Mouse (Mus musculus) thymus, postnatal 14 days (tissue): ENCODE data around the gene Ptpn22.
"Not testable (repeated sequence)": the region's sequence is repeated elsewhere in the genome, so short reads cannot be mapped to it uniquely, and the experiment has no call there.

Experiments used
- DNase-seq: peaks from one replicate; pipeline ENCODE4 v3.0.0; 2021

Gene Ptpn22

DNA sequence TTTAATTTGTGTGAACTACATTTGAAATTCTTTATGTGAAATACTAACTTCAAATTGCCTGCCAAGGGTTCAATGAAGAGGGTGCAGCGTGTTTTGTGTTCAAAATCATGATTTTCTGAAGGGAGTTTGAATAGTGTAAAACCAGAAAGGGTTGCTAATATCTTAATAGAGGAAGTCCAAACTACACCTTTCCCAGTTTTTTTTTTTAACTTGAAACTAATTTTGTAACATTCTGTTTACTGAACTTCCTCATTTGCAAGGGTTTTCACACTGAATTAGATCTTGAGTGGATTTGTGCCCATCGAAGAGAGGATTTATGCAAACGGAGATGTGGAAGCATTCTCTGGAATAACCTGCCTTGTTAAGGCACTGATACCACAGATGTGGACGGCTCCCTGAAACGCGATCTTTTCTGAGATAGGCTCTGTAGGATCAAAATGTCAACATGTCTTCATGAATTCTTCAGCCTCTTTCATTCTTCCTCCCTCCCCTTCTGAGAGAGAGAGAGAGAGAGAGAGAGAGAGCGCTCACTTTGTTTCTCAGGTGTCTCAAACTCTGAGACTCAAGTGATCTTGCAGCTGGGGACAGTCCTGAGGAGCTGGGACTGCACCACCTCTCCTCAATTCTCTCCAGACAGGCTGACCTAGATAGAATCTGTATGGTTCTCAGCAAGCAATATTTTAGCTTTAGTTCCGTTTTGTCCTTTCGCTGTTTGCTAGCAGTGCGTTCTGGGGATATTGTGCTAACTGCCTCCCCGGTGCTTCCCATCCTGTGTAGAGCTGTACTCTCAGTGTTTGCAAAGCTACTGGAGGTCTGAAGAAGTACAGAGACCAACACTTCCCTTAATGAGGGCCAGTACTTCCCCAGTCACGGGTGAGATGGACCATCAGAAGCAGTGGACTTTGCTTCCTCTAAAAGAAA lies at the start of gene Ptpn22:
Gene Ptpn22 (plus strand): TSS at position 915 of the 921 bp plus-strand sequence.
- DNase-seq: peak; percentile 63

DNA sequence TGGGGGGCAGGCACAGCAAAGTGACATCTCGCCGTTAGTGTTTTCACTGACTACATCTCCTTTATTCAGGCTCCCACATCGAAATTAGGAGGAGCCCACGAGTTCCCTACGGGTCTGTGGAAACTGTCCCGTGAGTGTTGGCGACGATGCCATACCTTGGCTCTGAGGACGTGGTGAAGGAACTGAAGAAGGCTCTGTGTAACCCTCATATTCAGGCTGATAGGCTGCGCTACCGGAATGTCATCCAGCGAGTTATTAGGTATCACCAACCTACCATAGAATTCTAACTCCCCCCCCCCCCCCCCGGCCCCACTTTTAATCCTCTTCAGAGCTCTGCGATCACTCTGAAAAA lies 49.8 kb upstream of the Ptpn22 start:
- DNase-seq: no peak

- no peak for DNase-seq
These were observed 48.6 kb upstream of the Ptpn22 start for GRCm38 (mm10) chr3:103810967-103811366.

GRCm38 (mm10) chr3:103827548-103827947 lies 32.0 kb upstream of the Ptpn22 start:
- DNase-seq: peak; percentile 34

GRCm38 (mm10) chr3:103829036-103829435 lies 30.6 kb upstream of the Ptpn22 start:
- no peak for DNase-seq

GRCm38 (mm10) chr3:103830681-103831080 lies 28.9 kb upstream of the Ptpn22 start:
- DNase-seq: not testable (repeated sequence)

DNA sequence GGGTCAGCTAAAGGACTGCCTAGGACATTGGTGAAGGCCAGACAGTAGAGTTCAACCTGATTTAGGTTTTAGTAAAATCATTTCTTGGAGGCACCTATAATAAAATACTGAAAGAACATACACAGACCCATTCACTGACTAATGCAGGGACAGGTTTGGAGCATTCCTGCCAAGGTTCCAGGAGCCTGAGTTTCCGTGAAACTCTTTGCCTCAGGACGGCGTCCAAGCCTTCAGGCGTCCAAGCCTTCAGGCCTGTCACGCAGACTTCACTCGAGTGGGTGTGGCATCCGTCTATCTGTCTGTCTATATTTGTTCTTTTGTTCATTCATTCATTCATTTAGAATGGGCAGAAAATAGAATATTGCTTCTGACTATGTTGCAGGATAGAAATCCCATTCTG lies 28.4 kb upstream of the Ptpn22 start:
- no peak for DNase-seq

GRCm38 (mm10) chr3:103832426-103832825 lies 27.2 kb upstream of the Ptpn22 start, which contains the start of gene Bcl2l15:
Gene Bcl2l15, plus strand, starts transcription at chr3:103832601.
- DNase-seq: no peak

GRCm38 (mm10) chr3:103834001-103834400 lies 25.6 kb upstream of the Ptpn22 start:
- DNase-seq: no peak

DNA sequence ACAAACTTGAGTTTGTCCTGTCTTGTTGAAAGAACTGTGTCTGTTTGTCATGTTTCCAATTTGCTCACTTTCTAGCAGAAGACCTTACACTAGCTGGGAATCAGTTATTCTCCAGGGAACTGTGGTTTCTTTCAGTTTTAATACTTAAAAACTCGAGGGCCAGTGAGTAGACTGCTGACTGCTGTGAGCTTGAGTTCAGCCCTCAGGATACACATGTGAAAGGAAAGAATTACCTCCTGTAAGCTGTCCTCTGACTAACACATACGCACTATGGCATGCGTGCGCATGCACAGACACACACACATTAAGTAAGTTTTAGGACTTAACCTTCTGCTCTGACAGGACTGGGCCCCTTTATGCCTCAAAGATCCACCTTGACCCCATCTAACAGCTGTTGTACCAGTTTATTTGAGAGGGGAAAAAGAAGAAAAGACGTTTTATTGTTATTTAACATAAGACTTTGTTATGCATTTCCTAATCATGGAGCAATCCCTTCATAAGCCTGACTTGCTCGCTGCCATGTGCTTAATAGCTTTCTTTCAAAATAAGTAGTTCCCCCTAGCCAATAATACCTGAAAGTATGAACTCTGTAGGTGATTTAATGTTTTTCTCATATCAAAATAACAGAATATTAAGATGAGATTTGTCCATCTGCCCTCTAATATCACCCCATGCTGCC lies 24.2 kb upstream of the Ptpn22 start:
- DNase-seq: no peak

- DNase-seq: no peak
These were observed 23.7 kb upstream of the Ptpn22 start for GRCm38 (mm10) chr3:103835951-103836310.

DNA sequence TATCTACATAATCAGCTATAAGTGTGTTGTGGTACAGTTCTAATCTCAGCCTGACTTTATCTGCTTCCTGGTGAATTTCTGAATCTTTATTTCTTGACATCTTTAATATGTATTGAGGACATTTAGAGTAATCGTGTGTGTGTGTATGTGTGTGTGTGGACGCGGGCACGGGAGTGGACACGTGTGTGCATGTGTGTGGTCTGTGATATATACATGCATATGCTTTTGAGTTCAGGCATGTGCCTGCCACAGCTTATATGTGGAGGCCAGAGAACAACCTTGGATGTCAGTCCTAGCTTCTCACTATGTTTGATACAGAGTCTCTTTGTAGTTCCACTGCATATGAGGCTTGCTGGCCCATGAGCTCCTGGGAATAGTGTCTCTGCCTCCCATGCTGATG lies 23.1 kb upstream of the Ptpn22 start:
- no peak for DNase-seq

DNA sequence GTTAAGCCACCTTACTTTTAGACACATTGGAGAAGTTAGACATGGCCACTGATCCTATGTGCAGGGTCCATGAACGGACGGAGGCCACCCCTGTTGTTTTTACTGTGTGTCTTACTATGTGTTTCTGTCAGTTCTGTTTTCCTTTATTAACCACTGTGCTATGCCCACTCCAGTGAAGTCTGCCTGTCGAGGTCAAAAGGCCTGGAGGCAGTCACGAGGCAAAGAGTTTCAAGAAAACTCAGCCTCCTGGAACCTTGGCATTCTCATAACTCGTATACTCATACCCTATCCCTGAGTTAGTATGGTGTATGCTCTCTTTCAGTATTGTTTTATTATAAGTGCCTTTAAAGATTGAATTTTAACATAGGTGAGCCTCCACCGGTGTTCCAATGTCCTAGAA lies 19.9 kb upstream of the Ptpn22 start:
- DNase-seq: no peak

DNA sequence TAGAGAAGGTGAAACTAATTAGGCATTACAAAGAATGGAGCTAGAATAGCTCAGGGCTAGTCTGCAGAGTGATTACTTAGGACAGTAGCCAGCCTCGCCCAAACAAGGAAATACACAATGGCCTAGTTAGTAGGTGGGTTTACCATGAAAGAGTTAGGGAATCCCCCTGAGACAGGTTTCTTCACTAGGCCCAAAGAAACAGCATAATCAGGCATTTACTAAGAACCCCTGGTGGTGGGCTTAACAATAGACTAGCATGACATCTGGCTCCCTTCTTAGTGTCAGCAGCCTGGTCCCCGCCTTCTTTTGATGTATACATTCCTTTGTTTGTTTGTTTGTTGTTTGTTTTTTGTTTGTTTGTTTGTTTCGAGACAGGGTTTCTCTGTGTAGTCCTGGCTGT lies 19.4 kb upstream of the Ptpn22 start:
- DNase-seq: not testable (repeated sequence)

GRCm38 (mm10) chr3:103840946-103841345 lies 18.6 kb upstream of the Ptpn22 start:
- not testable (repeated sequence) for DNase-seq

- no peak for DNase-seq
These were observed 8.8 kb upstream of the Ptpn22 start for GRCm38 (mm10) chr3:103850644-103851363.

DNA sequence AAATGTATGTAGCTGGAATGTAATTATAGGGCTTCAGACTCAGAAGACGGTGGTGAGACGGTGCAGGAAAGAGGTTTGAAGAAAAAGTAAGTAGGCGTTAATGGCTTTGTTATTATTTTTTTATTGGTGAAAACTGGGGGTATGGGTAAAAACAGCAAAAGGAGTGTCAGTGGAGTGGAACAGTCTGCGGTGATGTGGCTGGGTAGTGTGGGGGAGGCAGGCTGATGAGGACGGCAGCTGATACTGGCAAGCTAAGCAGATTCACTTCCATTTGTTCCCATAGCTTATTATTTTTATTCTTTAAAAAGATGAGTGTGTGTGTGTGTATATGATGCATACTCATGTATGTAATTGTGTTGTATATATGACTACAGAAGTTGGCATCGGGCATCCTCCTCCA lies 8.1 kb upstream of the Ptpn22 start:
- DNase-seq: no peak

GRCm38 (mm10) chr3:103851882-103852281 lies 7.7 kb upstream of the Ptpn22 start:
- DNase-seq: no peak

DNA sequence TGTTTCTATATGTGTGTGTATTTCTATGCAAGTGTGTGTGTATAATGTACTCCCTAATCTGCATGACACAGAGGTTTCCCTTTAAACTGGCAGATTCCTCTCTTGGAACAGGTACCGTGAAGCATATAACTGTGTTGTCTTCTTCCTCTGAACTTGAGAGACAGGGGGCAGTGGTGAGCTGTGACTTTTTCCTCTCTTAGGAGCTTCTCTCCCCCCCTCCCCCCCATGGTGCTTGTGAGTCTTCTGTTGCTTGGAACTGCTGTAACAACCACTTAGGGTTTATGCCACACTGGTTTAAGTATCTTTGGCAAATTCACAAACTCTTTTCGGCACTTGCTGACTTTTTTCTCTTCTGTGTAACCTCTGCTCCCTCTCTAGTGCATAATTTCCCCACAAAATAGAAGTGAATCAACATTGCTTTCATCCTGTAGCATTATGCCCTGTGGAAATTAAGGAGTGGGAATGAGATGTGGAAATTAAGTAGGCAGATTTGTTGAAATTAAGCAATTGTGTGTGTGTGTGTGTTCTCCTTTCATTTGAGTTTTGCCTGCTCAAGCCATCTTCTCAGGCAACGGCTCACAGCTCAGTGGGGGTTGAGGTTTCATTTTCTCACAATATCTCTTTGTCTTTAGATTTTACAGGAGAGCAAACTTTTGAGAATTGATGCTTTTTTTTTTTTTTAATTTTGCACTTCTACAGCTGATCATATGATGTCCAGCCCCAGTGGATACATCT lies 6.9 kb upstream of the Ptpn22 start:
- DNase-seq: peak; percentile 92

GRCm38 (mm10) chr3:103853804-103854203 lies 5.8 kb upstream of the Ptpn22 start:
- no peak for DNase-seq

DNA sequence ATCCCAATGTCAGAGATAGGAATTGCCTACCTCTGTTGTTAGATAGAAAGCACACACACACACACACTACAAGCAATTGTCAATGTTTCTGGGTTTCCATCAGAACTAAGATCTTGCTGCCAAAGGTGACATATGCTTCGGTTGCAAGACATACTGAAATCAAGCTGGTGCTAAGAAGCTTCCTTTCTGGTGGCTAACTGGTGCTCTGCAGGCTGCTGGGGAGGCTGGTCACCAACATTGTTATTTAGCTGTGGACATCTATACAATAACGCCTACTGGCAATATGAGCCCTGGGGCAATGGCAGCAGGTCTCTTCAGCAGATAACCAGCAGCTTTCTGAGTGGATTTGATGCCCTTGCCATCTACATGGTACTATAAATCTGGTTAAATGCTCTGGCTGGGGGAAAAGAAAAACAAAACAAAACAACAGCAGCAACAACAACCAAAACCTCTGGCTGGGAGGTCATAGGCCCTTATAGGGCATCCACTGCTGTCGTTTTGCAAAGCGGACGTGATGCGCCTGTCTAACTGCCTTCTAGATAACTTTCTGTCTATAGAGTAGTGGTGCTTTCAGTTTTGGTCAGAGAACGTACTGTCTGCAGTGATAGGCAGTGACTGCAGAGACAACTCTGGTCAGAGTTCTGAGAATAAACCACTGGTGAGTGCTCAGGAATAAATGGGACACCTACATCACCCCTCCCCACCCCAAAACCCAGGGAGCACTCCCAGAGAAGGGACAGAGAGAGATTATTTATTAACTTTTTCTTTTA lies 2.4 kb upstream of the Ptpn22 start:
- DNase-seq: no peak

GRCm38 (mm10) chr3:103857977-103858563 lies 1.5 kb upstream of the Ptpn22 start:
- no peak for DNase-seq
